Mouse (Mus musculus) erythroblast, adult 5-6 weeks (primary cell): ENCODE measurements around the gene Sorcs2. TPM values are rescaled to one million over a fixed set of nuclear protein-coding genes. Genes with fewer than 3 reads are reported as not detected.
"Not testable (repeated sequence)": the region's sequence is repeated elsewhere in the genome, so short reads cannot be mapped to it uniquely, and the experiment has no call there.

Source experiments
- ATAC-seq: replicated peaks from 2 replicates; pipeline ENCODE4 v1.8.0; 2016; ENCODE audit warnings: moderate number of reproducible peaks, mild to moderate bottlenecking, moderate TSS enrichment, inconsistent platforms; ENCODE audit not compliant: poor library complexity, low FRiP score, severe bottlenecking
- total RNA-seq, 2 experiments: library from RNA; stranded (forward) in 1 of 2; stranded (reverse) in 1 of 2; fragments of 150-400 nt in 1 of 2; fragments of 200-764, 138-1000 nt in 1 of 2; gene quantifications; 2 replicates each; pipeline versions ENCODE4 v1.2.3 to v1.2.4; 2015 to 2017; ENCODE audit warnings: low replicate concordance in 2 of 2

Gene Sorcs2
- total RNA-seq, 2 experiments from 2014 or later, result not detected

DNA sequence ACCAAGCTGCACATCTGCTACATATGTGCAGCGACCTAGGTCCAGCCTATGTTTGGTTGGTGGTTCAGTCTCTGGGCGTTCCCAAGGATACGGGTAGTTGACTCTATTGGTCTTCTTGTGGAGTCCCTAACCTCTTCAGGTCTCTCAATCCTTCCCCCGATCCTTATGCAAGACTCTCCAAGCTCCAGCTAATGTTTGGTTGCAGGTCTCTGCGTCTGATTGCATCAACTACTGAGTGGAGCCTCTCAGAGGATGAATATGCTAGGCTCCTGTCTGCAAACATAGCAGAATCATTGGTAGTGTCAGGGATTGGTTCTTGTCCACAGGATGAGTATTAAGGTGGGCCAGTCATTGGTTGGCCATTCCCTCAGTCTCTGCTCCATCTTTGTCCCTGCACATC lies 140.9 kb downstream of the Sorcs2 start:
- no peak for ATAC-seq

DNA sequence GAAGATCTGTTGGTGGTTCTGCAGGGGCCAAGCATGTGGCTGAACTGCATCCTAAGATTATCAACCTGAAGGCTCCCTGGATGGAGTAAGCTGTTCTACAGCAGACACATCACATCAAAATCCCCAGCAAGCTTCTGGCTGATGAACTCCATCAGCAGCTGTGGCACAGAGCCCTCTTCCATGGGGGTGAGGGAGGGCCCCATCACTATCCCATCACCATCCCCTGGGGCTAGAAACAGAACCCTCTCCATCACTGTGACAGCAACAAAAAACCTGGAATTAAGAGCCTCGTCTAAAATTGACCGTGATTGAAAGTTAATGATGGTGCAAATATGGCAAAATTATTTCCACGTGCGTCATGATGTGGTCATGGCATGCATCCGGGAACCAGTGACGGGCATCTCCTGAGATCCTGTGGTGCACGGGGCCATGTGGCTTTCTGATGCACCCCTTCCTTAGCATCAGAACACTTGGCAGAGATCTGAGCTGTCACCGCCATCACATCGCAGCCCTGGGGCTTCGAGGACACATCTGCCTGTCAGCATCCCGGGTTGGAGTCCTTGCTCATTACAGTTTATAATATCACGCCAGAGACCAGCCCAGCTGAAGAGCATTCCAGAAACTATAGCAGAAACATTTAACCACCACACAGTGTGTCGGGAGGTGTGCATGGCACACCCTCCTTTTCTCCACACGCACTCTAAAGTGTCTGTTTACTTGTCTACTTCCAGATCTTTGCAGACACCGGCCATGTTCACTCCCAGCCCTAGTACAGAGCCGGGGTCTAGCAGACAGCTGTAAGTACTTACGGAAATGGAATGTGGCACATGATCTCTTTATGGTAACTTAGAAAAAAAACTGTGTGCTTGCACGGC lies 143.1 kb downstream of the Sorcs2 start:
- no peak for ATAC-seq

DNA sequence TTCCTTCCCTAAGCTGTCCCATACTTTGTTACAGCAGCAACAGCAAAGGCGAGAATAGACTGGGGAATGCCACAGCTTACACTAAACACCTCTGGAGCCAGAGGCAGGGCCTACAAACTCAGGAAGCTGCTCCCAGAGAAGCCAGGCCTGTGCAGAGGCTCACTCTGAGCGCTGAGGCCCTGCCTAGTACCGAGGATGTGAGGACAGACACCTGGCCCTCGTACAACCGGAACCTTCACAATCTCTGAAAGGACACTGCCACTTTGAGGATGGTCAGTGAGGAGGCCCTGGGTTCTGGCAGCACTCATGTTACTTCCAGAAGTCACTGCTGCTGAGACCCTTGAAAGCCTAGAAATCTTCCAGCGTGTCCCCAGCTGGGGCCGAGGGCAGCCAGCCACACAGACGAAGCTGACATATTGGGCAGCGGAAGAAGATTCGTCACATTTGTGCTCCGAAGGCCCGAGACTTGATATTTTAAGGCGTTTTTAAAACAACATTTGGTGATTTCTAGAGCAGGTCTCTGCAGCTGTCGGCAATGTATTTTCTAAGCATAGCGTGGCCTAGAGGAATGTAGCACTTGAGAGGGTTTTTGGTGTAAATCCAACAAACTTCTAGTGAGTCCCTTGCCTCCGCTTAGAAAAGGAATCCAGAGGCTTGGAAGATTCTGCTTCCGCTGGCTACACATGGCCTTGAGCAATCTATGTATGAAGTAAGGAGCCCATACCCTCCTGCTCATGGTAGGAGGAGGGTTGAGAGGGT lies 145.0 kb downstream of the Sorcs2 start:
- no peak for ATAC-seq

DNA sequence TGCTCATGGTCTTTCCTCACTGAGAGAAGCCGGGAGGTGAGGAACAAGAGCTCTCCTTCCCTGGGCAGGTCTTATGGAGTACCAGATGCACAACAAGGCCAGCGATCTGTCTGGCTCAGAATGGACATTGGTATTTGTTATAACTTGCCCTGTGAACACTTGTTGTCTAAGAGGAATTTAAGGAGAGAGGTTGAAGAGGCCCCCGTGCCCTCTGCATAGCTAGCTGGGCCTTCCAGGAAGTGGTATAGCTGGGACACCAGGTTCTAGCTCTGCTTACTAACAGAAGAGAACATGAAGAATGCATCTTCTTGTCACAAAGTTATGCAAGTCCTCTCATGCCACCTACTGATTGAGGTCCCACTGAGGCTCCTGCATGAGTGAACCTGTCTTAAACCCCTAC lies 149.9 kb downstream of the Sorcs2 start:
- no peak for ATAC-seq

DNA sequence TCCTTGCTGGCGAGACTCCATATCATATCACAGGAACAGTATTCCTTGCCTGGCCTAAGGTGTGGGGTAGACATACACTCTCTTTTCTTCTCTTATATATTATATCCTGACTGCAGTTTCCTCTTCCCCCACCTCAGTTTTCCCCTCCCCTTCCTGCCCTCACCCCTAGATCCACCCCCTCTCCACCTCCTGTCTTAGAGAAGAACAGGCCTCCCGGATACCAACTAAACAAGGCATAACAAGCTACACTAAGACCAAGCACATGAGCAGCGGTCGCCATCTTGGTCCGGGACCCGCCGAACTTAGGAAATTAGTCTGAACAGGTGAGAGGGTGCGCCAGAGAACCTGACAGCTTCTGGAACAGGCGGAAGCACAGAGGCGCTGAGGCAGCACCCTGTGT lies 160.4 kb downstream of the Sorcs2 start:
- ATAC-seq, result not testable (repeated sequence)

DNA sequence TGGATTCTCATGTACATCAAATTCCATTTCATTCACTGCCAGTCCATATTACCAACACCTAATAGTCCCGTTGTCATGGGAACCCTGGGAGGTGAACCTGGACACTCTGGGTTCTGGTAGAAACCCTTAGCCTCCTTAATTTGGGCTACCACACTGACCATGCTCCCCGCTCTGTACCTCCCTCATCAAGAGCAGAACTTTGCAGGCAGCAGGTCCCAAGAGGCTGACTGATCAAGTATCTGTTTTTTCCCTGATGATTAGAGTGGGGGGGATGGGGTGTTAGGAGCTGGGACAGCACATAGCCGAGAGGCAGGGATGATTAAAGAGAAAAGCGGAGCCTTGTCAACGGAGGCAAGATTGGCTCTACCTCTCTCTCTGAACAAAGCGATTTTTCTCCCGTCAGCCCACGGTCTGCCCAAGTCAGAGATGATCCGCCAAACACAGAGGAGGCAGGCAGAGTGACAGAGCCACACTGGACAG lies 167.6 kb downstream of the Sorcs2 start:
- ATAC-seq, result no peak

DNA sequence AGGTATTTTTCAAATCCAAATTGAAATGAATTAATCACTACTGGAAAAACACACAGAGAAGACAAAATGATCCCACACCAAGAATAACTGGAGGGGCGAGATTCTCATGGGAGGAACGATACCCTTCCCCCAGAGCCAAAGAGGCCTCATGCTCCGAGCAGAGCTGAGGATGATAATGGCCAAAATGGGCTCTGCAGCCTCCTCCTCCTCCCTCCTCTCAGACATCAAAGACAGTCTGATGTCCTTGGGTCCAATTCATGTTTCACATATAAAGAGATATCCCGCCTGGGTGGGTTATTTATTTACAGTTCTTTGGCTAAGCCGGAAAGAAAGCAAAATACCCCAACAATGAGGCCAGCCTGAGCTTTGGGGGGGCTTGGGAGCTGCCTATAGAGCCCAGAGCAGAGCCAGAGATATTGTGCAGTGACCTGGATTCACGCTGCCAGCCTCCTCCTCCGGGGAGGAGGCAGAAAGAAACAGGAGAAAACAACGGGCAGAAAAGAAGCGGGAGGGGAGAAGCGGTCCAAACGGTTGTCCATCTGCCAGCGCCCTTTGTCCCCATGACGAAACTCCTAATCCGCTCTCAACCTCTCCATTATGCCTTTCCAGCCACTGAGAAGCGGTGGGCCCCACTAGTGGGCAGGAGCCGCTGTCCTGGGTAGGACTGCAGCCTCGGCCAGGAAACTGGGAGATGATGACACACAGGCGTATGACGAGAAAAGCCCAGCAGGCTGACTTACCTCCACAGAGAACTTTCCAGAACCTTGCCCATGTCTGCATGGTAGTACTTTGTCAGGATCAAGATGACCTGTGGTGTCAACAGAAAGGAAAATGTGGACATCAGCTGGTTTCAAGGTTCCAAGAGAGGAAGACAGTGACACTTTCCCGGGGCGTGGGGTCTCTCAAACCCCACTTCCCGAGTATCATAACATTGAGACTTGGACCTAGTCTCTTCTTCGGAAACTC lies 169.3 kb downstream of the Sorcs2 start:
- ATAC-seq, result no peak

DNA sequence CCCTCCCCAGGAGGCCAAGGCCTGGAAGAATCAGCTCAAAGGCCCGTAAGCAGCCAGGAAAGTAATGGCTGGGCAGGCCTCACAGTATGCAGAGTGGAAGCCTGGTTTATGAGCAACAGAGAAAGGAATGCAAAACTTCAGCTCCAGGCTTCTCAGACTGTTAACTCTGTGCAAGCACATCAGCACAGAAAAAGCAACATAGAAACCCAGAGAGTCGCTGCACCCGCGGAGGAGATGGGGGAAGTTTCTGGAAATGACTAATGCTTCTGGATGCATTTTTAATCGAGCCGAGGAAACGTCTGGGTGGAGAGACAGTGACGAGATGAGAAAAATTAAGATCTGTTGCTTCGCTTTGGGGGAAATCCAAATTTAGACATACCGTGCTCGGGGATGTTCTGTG lies 171.6 kb downstream of the Sorcs2 start:
- ATAC-seq, result no peak

DNA sequence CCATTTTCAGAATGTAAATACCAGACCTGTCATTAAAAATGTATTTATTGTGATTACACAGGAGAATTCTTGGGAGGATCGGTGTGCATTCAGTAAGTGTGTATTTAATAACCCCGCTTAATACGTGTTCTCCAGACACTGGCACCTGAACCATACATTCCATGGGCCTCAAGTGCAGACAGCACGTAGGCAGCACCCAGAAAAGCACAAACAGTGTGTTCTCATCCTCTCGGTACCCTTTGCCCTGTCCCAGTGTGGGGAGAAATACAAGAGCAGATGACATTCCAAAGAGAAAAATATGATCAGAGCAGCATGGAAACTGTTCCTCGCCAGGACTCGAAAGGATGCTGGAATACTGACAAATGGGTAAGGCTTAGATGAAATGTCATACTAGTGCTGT lies 172.1 kb downstream of the Sorcs2 start:
- no peak for ATAC-seq

DNA sequence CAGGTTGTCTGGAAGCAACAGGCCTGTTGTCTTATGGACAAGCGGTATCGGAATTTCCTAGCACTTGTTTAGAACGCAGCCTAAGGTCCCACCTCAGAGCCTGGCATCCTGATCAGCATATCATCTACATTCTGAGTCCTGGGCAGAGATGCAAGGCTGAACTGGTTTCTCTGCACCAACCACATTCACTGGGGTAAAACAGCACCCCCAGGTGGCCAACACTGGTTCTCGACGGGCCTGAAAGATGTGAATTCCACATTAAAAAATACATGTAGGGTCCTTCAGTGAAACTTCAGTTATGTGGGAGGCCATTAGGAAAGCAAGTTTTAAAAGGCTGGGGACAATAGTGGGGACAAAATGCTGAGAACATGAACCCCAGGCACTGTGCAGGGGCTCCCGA lies 174.2 kb downstream of the Sorcs2 start:
- no peak for ATAC-seq

DNA sequence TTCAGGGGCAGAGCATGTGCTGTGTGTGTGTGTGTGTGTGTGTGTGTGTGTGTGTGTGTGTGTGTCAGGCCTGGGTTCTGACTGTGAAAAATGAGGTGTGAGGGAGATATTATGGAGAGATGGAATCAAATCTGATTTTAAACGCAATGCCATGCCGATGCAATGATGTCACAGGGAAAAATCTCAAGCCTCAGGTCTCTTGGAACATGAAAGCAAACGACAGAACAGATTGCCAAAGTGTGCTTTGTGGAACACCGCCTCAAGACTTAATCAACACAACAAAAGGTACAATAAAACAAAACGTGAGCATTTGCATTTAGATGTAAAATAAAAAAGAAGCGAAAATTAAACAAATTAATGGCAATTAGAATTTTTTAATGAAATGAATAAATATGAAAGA lies 177.3 kb downstream of the Sorcs2 start:
- ATAC-seq, result no peak

DNA sequence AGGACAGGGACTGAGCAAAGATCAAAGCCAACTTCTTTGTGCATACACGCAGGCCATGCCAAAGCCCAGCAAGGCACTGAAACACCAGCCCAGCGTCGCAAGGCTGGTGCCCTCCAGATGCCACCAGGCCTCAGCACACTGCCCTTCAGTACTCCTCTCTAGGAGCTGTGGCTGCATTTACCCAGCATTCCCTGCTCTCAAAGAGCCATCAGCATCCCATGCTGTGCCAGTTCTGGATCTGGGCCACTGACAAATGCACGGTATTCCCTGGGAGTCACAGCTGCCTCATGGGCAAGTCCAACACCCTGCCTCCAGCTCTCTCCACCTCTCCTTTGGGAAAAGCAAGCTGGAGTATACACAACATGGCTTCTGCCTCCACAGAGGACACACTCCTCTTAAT lies 177.8 kb downstream of the Sorcs2 start:
- ATAC-seq, result no peak

DNA sequence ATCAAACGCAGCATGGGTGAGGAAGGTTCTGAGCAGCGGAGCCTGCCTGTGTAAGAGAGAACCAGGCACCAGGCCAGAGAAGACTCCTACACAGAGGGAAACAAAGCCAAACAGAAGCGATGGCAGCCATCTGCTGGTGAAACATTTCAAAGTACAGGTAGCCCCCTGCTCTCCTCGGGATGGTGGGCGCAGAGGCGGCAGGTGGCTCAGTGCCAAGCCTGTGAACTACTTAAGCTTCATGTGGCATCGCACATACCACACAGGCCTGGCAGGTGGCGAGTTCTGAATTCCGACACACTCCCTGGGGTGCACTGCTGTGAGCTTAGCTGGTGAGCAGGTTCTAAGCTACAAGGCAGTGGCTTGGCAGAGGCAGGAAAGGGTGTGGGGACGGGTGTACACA lies 184.6 kb downstream of the Sorcs2 start:
- no peak for ATAC-seq

DNA sequence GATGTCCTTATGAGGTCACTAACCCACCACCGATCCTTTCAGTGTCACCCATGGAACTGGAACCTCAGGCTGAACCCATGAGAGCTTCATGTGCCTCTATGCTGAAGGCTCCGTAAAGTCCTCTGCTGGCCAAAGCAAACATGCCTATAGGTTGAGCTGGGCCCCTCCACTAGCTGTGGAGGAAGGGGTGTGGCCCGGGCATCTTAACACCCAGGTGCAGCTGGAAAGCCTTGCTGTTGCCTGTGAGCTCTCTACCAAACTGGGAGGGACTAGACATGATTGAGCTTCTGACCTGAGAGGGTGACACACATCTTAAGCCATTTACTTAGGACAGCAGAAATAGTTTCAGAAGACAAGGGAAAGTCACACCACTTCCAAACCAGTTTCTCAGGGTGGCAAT lies 189.1 kb downstream of the Sorcs2 start:
- no peak for ATAC-seq

DNA sequence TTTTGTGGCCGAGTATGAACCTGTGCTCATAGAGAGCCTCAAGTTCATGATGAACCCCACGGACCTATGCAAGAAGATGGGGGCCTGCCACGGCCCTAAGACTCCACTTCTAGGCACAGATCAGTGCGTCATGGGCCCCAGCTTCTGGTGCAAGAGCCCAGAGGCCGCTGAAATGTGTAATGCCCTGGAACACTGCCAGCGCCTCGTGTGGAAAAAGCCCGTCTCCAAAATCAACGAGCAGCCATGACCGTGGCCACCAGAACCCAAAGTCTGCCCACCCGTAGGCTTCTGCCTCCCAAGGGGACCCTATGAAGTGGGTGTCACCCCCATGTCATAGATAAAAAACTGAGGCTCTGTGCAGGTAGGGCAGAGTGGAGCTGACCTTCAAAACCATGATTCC lies 192.5 kb downstream of the Sorcs2 start:
- ATAC-seq, result no peak

DNA sequence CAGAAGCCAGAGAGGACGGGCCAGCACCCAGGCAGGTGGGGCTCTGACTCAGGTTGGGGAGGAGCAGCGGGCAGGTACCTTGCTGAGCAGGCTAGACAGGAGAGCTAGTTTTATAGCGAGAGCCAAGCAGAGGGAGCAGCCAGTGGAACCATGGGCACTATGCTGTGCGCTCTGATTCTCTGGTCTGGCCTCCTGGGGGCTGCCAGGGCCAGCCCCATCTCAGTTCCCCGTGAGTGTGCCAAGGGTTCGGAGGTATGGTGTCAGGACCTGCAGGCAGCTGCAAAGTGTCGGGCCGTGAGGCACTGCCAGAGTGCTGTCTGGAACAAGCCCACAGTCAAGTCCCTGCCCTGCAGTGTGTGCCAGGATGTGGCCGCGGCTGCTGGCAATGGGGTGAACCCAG lies 194.0 kb downstream of the Sorcs2 start, which contains the start of gene Psapl1:
Gene Psapl1 (plus strand): TSS at position 106 of the 400 bp plus-strand sequence.
- ATAC-seq, result no peak

DNA sequence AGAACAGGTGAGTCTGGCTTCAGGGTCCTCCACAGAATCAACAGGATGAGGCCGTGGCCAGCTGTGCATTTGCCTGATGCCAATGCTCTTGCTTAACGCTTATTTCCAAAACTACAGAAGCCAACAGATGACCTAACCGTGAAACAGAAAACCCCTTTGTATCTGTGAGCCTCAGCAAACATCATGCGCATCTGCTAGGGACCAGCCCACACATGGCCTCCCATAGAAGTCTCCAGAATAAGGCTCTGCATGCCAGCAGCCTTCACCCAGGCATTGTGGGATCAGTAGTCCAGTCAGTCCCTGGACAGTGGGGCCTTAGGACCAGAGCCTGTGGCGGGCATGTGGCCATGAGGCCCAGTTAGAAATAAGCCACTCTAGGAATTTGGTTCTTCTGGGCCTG lies 194.5 kb downstream of the Sorcs2 start:
- no peak for ATAC-seq

DNA sequence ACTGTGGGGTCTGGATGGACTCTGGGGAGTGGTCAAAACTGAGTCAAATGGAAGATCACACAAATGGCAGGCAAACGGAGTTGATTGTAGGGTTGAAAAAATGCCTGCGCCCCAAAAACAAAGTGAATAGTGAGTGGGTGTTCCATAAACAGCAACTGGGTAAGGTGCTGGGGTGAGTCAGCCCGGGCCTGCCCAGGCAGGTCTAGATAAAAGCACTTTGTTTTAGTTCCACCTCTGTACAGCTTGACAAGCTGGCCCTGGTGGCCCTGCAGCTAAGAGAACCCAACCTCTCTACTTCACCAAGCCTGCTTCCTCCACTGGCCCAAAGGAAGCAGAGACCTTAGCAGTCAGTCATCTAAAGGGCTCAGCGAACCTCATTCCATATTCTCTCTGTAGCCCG lies 195.2 kb downstream of the Sorcs2 start:
- ATAC-seq, result no peak

DNA sequence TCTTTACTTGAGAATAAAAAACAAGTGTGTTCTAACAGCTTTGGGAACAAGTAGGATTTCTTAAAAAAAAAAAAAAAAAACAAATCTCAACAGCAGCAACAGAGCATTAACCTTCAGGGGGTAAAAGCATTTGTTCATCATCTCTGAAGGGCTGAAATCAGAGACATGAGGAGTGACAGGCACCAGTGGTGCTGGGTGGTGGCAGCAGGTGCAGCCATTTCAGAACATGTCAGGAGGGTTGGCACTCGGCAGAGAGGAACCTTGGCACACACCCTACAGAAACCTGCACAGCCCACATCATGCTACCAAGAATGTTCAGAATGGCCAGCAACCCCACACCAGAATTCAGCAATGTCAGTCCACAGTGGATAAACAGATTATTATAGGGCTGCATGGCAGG lies 198.4 kb downstream of the Sorcs2 start:
- no peak for ATAC-seq

DNA sequence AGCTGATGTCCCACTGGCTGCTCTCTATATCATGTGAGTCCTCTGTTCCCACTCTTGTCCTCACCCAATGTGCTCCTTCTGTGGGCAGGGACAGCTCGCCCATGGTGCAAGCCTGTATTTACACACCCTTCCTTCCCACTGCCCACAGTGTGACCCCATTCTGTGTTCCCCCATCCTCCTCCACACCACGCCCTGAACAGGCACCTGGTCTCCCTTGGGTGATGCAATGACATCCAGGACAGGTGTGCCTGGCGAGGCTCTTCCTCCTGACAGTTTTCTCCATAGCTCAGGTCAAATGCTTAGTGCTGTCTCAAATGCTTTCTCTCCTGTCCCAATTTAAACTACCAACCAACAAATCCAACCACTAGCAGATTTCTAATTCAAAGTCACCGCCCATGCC lies 202.5 kb downstream of the Sorcs2 start:
- ATAC-seq, result no peak
